Mouse (Mus musculus) lung, postnatal 0 days (tissue): ENCODE data around the gene Abcg8.

Source experiments
- CTCF ChIP-seq: IDR thresholded peaks from 2 replicates; pipeline ENCODE4 v1.5.1; 2016; ENCODE audit warnings: antibody characterized with exemption, mild to moderate bottlenecking
- EP300 ChIP-seq: IDR thresholded peaks from 2 replicates; pipeline ENCODE4 v1.6.1; 2016; ENCODE audit warnings: antibody characterized with exemption, mild to moderate bottlenecking, control low read depth

- TF ChIP-seq CTCF (no peak), EP300 (no peak)
Observed at GRCm38 (mm10) chr17:84687994-84688393, 11.9 kb downstream of the Abcg8 start.
